Mouse (Mus musculus): ENCODE results near the gene Slc4a4. TPM values are rescaled to one million over a fixed set of nuclear protein-coding genes. Genes with fewer than 3 reads are reported as not detected.

Slc4a4 gene
- polyA plus RNA-seq, 1 experiment, result 905 TPM

DNA sequence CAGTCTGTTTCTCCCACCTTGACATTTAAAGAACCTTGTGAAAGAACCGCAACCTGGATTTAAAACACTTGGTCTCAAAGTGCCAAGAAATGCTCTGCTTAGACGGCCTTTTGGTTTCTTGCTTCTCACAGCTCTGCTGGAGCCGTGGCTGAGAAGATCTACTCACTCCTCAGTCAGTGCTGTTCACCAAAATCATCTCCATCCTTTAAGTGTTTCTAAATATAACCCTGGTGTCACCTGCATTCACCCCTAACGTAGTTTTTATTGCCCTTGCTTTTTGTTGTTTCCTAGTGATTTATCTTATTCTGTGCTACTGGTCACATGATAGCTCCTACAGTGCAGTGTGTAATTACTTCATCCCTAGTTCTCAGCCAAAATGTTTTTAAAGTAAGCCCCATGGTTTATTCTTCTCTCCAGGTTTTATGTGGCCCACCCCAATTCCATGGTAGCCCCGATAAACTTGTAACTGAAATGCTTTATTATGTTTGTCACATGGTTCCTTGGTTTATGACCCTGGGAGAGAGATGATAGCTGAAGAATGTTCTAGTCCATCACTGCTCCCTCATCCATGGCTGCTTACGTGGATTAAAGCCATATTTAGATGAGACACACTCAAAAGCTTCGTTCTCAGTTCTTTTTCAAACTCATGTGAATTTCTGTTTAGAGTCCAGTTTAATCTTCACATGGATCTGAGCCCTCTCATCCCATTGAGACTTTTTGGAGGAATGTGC is 323.5 kb downstream of the Slc4a4 start:
- TF ChIP-seq CTCF (IDR thresholded peaks at IDR 0.05; ENCODE audit: insufficient read depth, low read depth, low read length) (no peak), POLR2A (IDR thresholded peaks at IDR 0.05; ENCODE audit: insufficient read depth, low read depth, low read length) (no peak)
- 53% methylated on average over 7 of the region's 7 CpGs for WGBS
- no peaks in the 10 kb centered on the region for H3K4me1 ChIP-seq (ENCODE audit: control insufficient read depth, insufficient read depth, low read length)
- no peak overlapping the region for H3K27ac ChIP-seq (ENCODE audit: insufficient read depth, low read depth, low read length)
- no peak overlapping the region for H3K4me3 ChIP-seq (ENCODE audit: insufficient read depth, low read depth, low read length)

DNA sequence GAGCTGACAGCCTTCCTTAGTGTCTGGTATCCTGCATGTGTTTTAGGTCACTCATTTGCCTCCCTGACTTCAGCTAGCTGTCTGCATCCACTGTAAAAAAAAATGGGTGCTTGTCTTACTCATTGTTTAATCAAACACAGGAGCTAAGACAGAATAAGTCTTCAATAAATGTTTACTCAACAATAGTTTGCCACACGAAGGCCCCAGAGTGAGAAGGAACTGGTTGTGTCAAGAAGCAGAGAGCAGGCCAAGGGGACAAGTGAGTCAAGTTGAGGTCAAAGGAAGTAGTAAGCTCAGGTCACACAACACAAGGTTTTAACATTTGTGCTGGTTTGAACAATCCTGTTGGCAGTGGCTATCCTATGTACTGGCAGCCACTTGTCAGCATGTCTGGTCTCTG is 324.4 kb downstream of the Slc4a4 start:
- WGBS, result 59% methylated on average over 1 of the region's 1 CpGs
- TF ChIP-seq POLR2A (IDR thresholded peaks at IDR 0.05; ENCODE audit: insufficient read depth, low read depth, low read length) (no peak), CTCF (IDR thresholded peaks at IDR 0.05; ENCODE audit: insufficient read depth, low read depth, low read length) (no peak)
- Histone ChIP-seq H3K4me3 (ENCODE audit: insufficient read depth, low read depth, low read length) (no peak overlapping the region), H3K27ac (ENCODE audit: insufficient read depth, low read depth, low read length) (no peak overlapping the region), H3K4me1 (ENCODE audit: control insufficient read depth, insufficient read depth, low read length) (no peaks in the 10 kb centered on the region)

- no peak overlapping the region for H3K4me3 ChIP-seq (ENCODE audit: insufficient read depth, low read depth, low read length)
- WGBS, result 84% methylated on average over 8 of the region's 8 CpGs
- no peak for TF ChIP-seq CTCF (IDR thresholded peaks at IDR 0.05; ENCODE audit: insufficient read depth, low read depth, low read length)
- TF ChIP-seq POLR2A (IDR thresholded peaks at IDR 0.05; ENCODE audit: insufficient read depth, low read depth, low read length), result no peak
- no peaks in the 10 kb centered on the region for H3K4me1 ChIP-seq (ENCODE audit: control insufficient read depth, insufficient read depth, low read length)
- no peak overlapping the region for H3K27ac ChIP-seq (ENCODE audit: insufficient read depth, low read depth, low read length)
Observed at GRCm38 (mm10) chr5:89218222-89218621, 331.6 kb downstream of the Slc4a4 start.

GRCm38 (mm10) chr5:89218709-89219108 is 332.1 kb downstream of the Slc4a4 start:
- H3K27ac ChIP-seq (ENCODE audit: insufficient read depth, low read depth, low read length), result 0 out of 2 replicates have a peak overlapping the region, but pooled peaks have one; percentile 0
- TF ChIP-seq POLR2A (IDR thresholded peaks at IDR 0.05; ENCODE audit: insufficient read depth, low read depth, low read length) (no peak), CTCF (IDR thresholded peaks at IDR 0.05; ENCODE audit: insufficient read depth, low read depth, low read length) (no peak)
- no peak overlapping the region for H3K4me3 ChIP-seq (ENCODE audit: insufficient read depth, low read depth, low read length)
- 90% methylated on average over 6 of the region's 6 CpGs for WGBS
- H3K4me1 ChIP-seq (ENCODE audit: control insufficient read depth, insufficient read depth, low read length), result no peaks in the 10 kb centered on the region

DNA sequence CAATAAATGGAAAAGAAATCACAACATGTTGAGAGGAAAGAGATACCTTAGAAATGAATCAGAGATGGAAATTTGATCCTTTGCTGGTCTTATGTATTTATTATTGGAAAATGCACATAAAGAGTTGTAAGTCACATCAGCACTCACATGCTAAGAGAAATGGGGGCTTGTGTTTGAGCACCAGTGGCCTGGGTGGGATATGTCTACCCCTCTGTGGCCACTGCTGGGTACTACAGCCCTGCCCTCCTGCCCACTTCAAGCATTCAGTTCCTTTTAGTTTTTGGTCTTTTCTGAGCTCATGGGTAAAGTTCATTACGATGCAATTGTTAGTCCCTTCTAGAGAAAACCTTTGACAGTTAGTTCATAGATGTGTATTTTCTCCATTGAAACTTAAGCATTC is 335.0 kb downstream of the Slc4a4 start:
- no peak overlapping the region for H3K4me3 ChIP-seq (ENCODE audit: insufficient read depth, low read depth, low read length)
- H3K4me1 ChIP-seq (ENCODE audit: control insufficient read depth, insufficient read depth, low read length), result no peaks in the 10 kb centered on the region
- TF ChIP-seq CTCF (IDR thresholded peaks at IDR 0.05; ENCODE audit: insufficient read depth, low read depth, low read length) (no peak), POLR2A (IDR thresholded peaks at IDR 0.05; ENCODE audit: insufficient read depth, low read depth, low read length) (no peak)
- 14% methylated on average over 1 of the region's 1 CpGs for WGBS
- H3K27ac ChIP-seq (ENCODE audit: insufficient read depth, low read depth, low read length), result no peak overlapping the region

DNA sequence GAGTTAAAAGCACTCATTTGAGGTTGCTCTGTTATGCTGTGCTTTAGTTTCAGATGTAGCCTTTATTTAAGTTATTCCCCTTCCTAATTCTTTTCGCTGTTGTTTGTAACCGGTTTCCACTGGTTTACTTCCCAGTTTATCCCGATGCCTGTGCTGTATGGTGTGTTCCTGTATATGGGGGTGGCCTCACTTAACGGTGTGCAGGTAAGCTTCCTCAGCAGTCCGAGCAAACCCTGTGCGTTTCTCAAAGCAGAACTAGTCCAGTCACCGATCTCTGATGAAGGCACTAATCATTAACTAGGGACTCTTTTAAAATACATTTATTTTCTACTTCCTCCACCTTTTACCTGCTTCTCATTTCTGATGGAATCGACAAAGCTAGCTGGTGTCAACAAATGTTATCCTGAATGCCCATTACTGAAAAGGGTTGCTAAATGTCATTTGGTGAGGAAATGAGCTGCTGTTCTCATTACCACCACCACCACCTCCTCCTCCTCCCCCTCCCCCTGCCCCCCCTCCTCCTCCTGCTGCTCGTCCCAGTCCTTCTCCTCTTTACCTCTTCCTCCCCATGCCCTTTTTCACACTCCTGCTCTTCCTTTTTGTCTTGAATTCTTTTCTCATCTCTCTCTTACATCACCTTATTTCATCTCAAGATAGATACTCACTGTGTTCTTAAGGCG is 336.6 kb downstream of the Slc4a4 start:
- Histone ChIP-seq H3K4me3 (ENCODE audit: insufficient read depth, low read depth, low read length) (no peak overlapping the region), H3K4me1 (ENCODE audit: control insufficient read depth, insufficient read depth, low read length) (no peaks in the 10 kb centered on the region), H3K27ac (ENCODE audit: insufficient read depth, low read depth, low read length) (no peak overlapping the region)
- WGBS, result 48% methylated on average over 10 of the region's 10 CpGs
- no peak for TF ChIP-seq POLR2A (IDR thresholded peaks at IDR 0.05; ENCODE audit: insufficient read depth, low read depth, low read length)
- no peak for TF ChIP-seq CTCF (IDR thresholded peaks at IDR 0.05; ENCODE audit: insufficient read depth, low read depth, low read length)

GRCm38 (mm10) chr5:89223744-89224368 is 337.2 kb downstream of the Slc4a4 start:
- no peaks in the 10 kb centered on the region for H3K4me1 ChIP-seq (ENCODE audit: control insufficient read depth, insufficient read depth, low read length)
- WGBS, result 32% methylated on average over 9 of the region's 9 CpGs
- H3K4me3 ChIP-seq (ENCODE audit: insufficient read depth, low read depth, low read length), result no peak overlapping the region
- TF ChIP-seq CTCF (IDR thresholded peaks at IDR 0.05; ENCODE audit: insufficient read depth, low read depth, low read length) (no peak), POLR2A (IDR thresholded peaks at IDR 0.05; ENCODE audit: insufficient read depth, low read depth, low read length) (no peak)
- H3K27ac ChIP-seq (ENCODE audit: insufficient read depth, low read depth, low read length), result no peak overlapping the region

GRCm38 (mm10) chr5:89227948-89228347 is 341.3 kb downstream of the Slc4a4 start:
- no peak for TF ChIP-seq CTCF (IDR thresholded peaks at IDR 0.05; ENCODE audit: insufficient read depth, low read depth, low read length)
- TF ChIP-seq POLR2A (IDR thresholded peaks at IDR 0.05; ENCODE audit: insufficient read depth, low read depth, low read length), result no peak
- Histone ChIP-seq H3K4me3 (ENCODE audit: insufficient read depth, low read depth, low read length) (no peak overlapping the region), H3K4me1 (ENCODE audit: control insufficient read depth, insufficient read depth, low read length) (no peaks in the 10 kb centered on the region), H3K27ac (ENCODE audit: insufficient read depth, low read depth, low read length) (no peak overlapping the region)
- WGBS, result 85% methylated on average over 2 of the region's 2 CpGs

- WGBS, result 77% methylated on average over 5 of the region's 5 CpGs
- no peak overlapping the region for H3K27ac ChIP-seq (ENCODE audit: insufficient read depth, low read depth, low read length)
- TF ChIP-seq POLR2A (IDR thresholded peaks at IDR 0.05; ENCODE audit: insufficient read depth, low read depth, low read length) (no peak), CTCF (IDR thresholded peaks at IDR 0.05; ENCODE audit: insufficient read depth, low read depth, low read length) (no peak)
- no peaks in the 10 kb centered on the region for H3K4me1 ChIP-seq (ENCODE audit: control insufficient read depth, insufficient read depth, low read length)
- H3K4me3 ChIP-seq (ENCODE audit: insufficient read depth, low read depth, low read length), result no peak overlapping the region
Observed at GRCm38 (mm10) chr5:89229606-89230005, 343.0 kb downstream of the Slc4a4 start.

Data from olfactory bulb, adult 2 months (tissue).